Mouse (Mus musculus) kidney, adult 2 months (tissue): ENCODE data around the gene Tmem108.

Experiments
- CTCF ChIP-seq: fragments of 200-500 bp; conservative IDR thresholded peaks from 2 replicates; pipeline ENCODE4 v1.5.1; 2011; ENCODE audit warnings: low read depth, mild to moderate bottlenecking, control low read depth, low read length, moderate library complexity, mixed read lengths; ENCODE audit not compliant: insufficient read depth, insufficient read length
- POLR2A ChIP-seq: fragments of 200-500 bp; IDR thresholded peaks from one replicate; pipeline ENCODE4 v1.6.1; 2011; ENCODE audit warnings: low read depth, low read length, control low read depth

GRCm38 (mm10) chr9:103641340-103641739 lies 120.3 kb downstream of the Tmem108 start:
- TF ChIP-seq POLR2A (no peak), CTCF (no peak)
